Mouse (Mus musculus): Measurements from ENCODE around the gene Cox8a. TPM values are rescaled to one million over a fixed set of nuclear protein-coding genes. Genes with fewer than 3 reads are reported as not detected.

The Cox8a gene
- polyA plus RNA-seq, 1 experiment from 2014 or later: 678 TPM

DNA sequence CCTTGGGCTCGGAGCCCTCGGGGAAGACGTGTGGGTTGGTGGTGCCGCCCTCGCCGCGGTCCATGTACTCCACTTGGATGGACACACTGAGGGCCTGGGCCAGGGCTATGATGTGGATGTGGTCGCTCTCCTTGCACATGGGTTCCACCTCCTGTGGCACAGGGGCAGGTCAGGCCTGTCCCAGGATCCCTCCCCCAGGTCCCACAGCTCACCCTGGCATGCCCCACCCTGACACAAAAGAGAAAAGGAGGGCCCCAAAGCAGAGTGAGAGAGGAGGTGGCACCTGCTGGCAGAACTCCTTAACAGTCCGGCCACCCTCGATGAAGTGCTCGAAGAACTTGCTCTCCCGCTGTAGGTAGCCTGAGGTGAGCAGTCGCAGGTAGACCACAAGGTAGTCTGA is 18.3 kb downstream of the Cox8a start:
- WGBS: 97% methylated on average over 13 of the region's 13 CpGs
- peaks cover 23% of the 10 kb centered on the region for H3K36me3 ChIP-seq (ENCODE audit: control insufficient read depth, insufficient read depth, low read length)

DNA sequence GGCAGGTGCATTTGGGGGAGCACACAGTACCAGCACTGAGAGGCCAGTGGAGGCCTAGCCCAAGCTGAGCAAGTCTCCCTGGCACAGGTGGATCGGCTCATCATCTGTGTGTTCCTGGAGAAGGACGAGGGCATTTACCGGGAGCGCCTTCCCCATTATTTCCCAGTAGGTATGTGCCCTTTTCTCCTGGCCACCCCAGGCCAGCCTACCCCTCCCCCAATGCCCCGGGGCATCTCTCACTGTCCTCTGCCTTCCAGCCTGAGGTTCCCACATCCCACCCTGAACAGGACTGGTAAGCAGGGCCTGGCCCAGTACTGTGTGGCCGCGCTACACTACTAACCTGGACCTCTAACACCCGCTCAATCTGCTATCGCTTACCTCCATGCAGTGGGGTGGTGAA is 20.0 kb downstream of the Cox8a start:
- H3K9ac ChIP-seq (ENCODE audit: low read length): no peak overlapping the region
- DNase-seq (ENCODE audit: low spot score) (no peak), ATAC-seq (replicated peaks; ENCODE audit: low FRiP score) (peak; percentile 15; the same call in 1 of the 2 replicates)
- WGBS: 81% methylated on average over 9 of the region's 9 CpGs
- H3K4me1 ChIP-seq (replicated peaks; ENCODE audit: control insufficient read depth, insufficient read depth, low read length): peaks cover 12% of the 10 kb centered on the region
- no peak overlapping the region for H3K4me3 ChIP-seq (ENCODE audit: low read depth, low read length)
- peaks cover 17% of the 10 kb centered on the region for H3K36me3 ChIP-seq (ENCODE audit: control insufficient read depth, insufficient read depth, low read length)
- no peaks in the 10 kb centered on the region for H3K27me3 ChIP-seq (ENCODE audit: control insufficient read depth, insufficient read depth, low read length)
- no peak overlapping the region for H3K4me2 ChIP-seq (ENCODE audit: low read depth, low read length, severe bottlenecking)
- H3K9me3 ChIP-seq (ENCODE audit: control insufficient read depth, low read length): no peaks in the 10 kb centered on the region
- no peak overlapping the region for H3K27ac ChIP-seq (ENCODE audit: low read depth, low read length)

More for the DNA sequence above, 18.3 kb downstream of the Cox8a start:
- no peak overlapping the region for H3K4me2 ChIP-seq (ENCODE audit: low read depth, low read length, severe bottlenecking)
- H3K27me3 ChIP-seq (ENCODE audit: control insufficient read depth, insufficient read depth, low read length): no peaks in the 10 kb centered on the region
- DNase-seq (ENCODE audit: low spot score) (no peak), ATAC-seq (replicated peaks; ENCODE audit: low FRiP score) (no peak)
- no peak overlapping the region for H3K9ac ChIP-seq (ENCODE audit: low read length)
- H3K27ac ChIP-seq (ENCODE audit: low read depth, low read length): no peak overlapping the region
- no peaks in the 10 kb centered on the region for H3K9me3 ChIP-seq (ENCODE audit: control insufficient read depth, low read length)
- peaks cover 12% of the 10 kb centered on the region for H3K4me1 ChIP-seq (replicated peaks; ENCODE audit: control insufficient read depth, insufficient read depth, low read length)
- H3K4me3 ChIP-seq (ENCODE audit: low read depth, low read length): no peak overlapping the region

DNA sequence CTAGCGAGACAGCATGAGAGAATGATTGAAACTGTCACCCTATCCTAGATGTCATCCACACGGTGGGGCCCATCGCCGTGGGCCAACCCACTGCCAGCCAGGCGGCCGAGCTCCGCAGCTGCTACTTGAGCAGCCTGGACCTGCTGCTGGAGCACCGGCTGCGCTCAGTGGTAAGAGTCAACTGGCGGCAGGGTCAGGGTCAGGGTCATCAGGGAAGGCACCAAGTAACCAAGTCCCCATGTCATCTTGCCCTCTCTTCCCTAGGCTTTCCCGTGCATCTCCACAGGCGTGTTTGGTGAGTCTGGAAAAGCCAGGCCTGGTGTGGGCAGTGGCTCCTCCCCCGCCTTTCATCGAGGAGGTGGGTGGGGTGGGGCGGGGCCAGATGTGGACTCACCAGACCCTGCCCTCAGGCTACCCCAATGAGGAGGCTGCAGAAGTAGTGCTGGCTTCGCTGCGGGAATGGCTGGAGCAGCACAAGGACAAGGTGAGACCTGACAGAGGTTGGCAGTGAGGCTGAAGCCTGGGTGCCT is 20.6 kb downstream of the Cox8a start:
- H3K4me2 ChIP-seq (ENCODE audit: low read depth, low read length, severe bottlenecking): 0 out of 2 replicates have a peak overlapping the region, but pooled peaks have one; percentile 11
- WGBS: 6% methylated on average over 17 of the region's 17 CpGs
- H3K4me1 ChIP-seq (replicated peaks; ENCODE audit: control insufficient read depth, insufficient read depth, low read length): peaks cover 12% of the 10 kb centered on the region
- peak; percentile 45 for ATAC-seq (replicated peaks; ENCODE audit: low FRiP score)
- H3K36me3 ChIP-seq (ENCODE audit: control insufficient read depth, insufficient read depth, low read length): peaks cover 17% of the 10 kb centered on the region
- H3K9me3 ChIP-seq (ENCODE audit: control insufficient read depth, low read length): no peaks in the 10 kb centered on the region
- peak; percentile 81 for DNase-seq (ENCODE audit: low spot score)
- no peak overlapping the region for H3K27ac ChIP-seq (ENCODE audit: low read depth, low read length)
- H3K9ac ChIP-seq (ENCODE audit: low read length): no peak overlapping the region
- H3K27me3 ChIP-seq (ENCODE audit: control insufficient read depth, insufficient read depth, low read length): no peaks in the 10 kb centered on the region
- no peak overlapping the region for H3K4me3 ChIP-seq (ENCODE audit: low read depth, low read length)

GRCm38 (mm10) chr19:7195900-7196728 is 21.3 kb downstream of the Cox8a start:
- Histone ChIP-seq H3K27me3 (ENCODE audit: control insufficient read depth, insufficient read depth, low read length) (no peaks in the 10 kb centered on the region), H3K4me3 (ENCODE audit: low read depth, low read length) (no peak overlapping the region), H3K4me2 (ENCODE audit: low read depth, low read length, severe bottlenecking) (no peak overlapping the region), H3K9me3 (ENCODE audit: control insufficient read depth, low read length) (no peaks in the 10 kb centered on the region), H3K9ac (ENCODE audit: low read length) (no peak overlapping the region), H3K4me1 (replicated peaks; ENCODE audit: control insufficient read depth, insufficient read depth, low read length) (peaks cover 17% of the 10 kb centered on the region), H3K36me3 (ENCODE audit: control insufficient read depth, insufficient read depth, low read length) (peaks cover 17% of the 10 kb centered on the region), H3K27ac (ENCODE audit: low read depth, low read length) (no peak overlapping the region)
- ATAC-seq (replicated peaks; ENCODE audit: low FRiP score) (peak; percentile 59), DNase-seq (ENCODE audit: low spot score) (peak; percentile 85)
- WGBS: 14% methylated on average over 33 of the region's 33 CpGs

- DNase-seq (ENCODE audit: low spot score) (no peak), ATAC-seq (replicated peaks; ENCODE audit: low FRiP score) (no peak)
- Histone ChIP-seq H3K27me3 (ENCODE audit: control insufficient read depth, insufficient read depth, low read length) (no peaks in the 10 kb centered on the region), H3K36me3 (ENCODE audit: control insufficient read depth, insufficient read depth, low read length) (no peaks in the 10 kb centered on the region; the same call in 1 of the 2 replicates), H3K9me3 (ENCODE audit: control insufficient read depth, low read length) (no peaks in the 10 kb centered on the region), H3K27ac (ENCODE audit: low read depth, low read length) (no peak overlapping the region), H3K4me2 (ENCODE audit: low read depth, low read length, severe bottlenecking) (no peak overlapping the region), H3K4me1 (replicated peaks; ENCODE audit: control insufficient read depth, insufficient read depth, low read length) (peaks cover 25% of the 10 kb centered on the region), H3K4me3 (ENCODE audit: low read depth, low read length) (no peak overlapping the region), H3K9ac (ENCODE audit: low read length) (no peak overlapping the region)
- 51% methylated on average over 2 of the region's 2 CpGs for WGBS
These were observed 24.9 kb downstream of the Cox8a start for GRCm38 (mm10) chr19:7192561-7192967.

- WGBS: 48% methylated on average over 6 of the region's 6 CpGs
- H3K36me3 ChIP-seq (ENCODE audit: control insufficient read depth, insufficient read depth, low read length): no peaks in the 10 kb centered on the region
- no peaks in the 10 kb centered on the region for H3K9me3 ChIP-seq (ENCODE audit: control insufficient read depth, low read length)
- no peak overlapping the region for H3K27ac ChIP-seq (ENCODE audit: low read depth, low read length)
- H3K4me1 ChIP-seq (replicated peaks; ENCODE audit: control insufficient read depth, insufficient read depth, low read length): peaks cover 16% of the 10 kb centered on the region
- ATAC-seq (replicated peaks; ENCODE audit: low FRiP score) (no peak), DNase-seq (ENCODE audit: low spot score) (no peak)
- no peak overlapping the region for H3K9ac ChIP-seq (ENCODE audit: low read length)
- no peak overlapping the region for H3K4me2 ChIP-seq (ENCODE audit: low read depth, low read length, severe bottlenecking)
- peaks cover 3% of the 10 kb centered on the region; the same call in 1 of the 2 replicates for H3K27me3 ChIP-seq (ENCODE audit: control insufficient read depth, insufficient read depth, low read length)
- no peak overlapping the region for H3K4me3 ChIP-seq (ENCODE audit: low read depth, low read length)
These were observed 25.8 kb downstream of the Cox8a start for GRCm38 (mm10) chr19:7191639-7192038.

DNA sequence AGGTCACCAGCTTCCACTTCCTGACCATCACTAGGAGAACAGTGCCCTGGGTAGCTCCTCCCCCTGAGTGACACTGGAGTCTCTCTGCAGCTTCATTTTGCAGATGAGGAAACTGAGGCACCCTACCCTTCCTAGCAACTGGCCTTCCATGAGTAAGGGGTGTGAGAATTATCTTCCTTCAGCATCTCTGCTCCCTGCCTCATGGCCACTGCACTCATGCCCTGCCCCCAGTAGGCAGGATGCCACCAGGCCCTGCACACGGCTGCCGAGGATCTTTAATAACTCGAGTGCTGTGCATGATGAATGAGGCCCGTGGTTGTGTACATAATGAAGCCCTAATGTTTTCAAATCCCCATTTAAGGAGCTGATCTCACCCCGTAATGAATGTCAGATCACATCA is 26.4 kb downstream of the Cox8a start:
- Histone ChIP-seq H3K4me3 (ENCODE audit: low read depth, low read length) (no peak overlapping the region), H3K27ac (ENCODE audit: low read depth, low read length) (no peak overlapping the region), H3K27me3 (ENCODE audit: control insufficient read depth, insufficient read depth, low read length) (peaks cover 3% of the 10 kb centered on the region; the same call in 1 of the 2 replicates), H3K4me1 (replicated peaks; ENCODE audit: control insufficient read depth, insufficient read depth, low read length) (peaks cover 19% of the 10 kb centered on the region; the same call in 1 of the 2 replicates), H3K36me3 (ENCODE audit: control insufficient read depth, insufficient read depth, low read length) (no peaks in the 10 kb centered on the region), H3K9me3 (ENCODE audit: control insufficient read depth, low read length) (no peaks in the 10 kb centered on the region), H3K9ac (ENCODE audit: low read length) (no peak overlapping the region), H3K4me2 (ENCODE audit: low read depth, low read length, severe bottlenecking) (no peak overlapping the region)
- no peak for DNase-seq (ENCODE audit: low spot score)
- WGBS: 64% methylated on average over 5 of the region's 5 CpGs
- ATAC-seq (replicated peaks; ENCODE audit: low FRiP score): no peak

GRCm38 (mm10) chr19:7189026-7189425 is 28.4 kb downstream of the Cox8a start:
- Histone ChIP-seq H3K4me1 (replicated peaks; ENCODE audit: control insufficient read depth, insufficient read depth, low read length) (peaks cover 27% of the 10 kb centered on the region), H3K4me2 (ENCODE audit: low read depth, low read length, severe bottlenecking) (no peak overlapping the region), H3K36me3 (ENCODE audit: control insufficient read depth, insufficient read depth, low read length) (no peaks in the 10 kb centered on the region), H3K4me3 (ENCODE audit: low read depth, low read length) (no peak overlapping the region), H3K27me3 (ENCODE audit: control insufficient read depth, insufficient read depth, low read length) (peaks cover 5% of the 10 kb centered on the region), H3K27ac (ENCODE audit: low read depth, low read length) (no peak overlapping the region), H3K9ac (ENCODE audit: low read length) (no peak overlapping the region), H3K9me3 (ENCODE audit: control insufficient read depth, low read length) (no peaks in the 10 kb centered on the region)
- 87% methylated on average over 4 of the region's 4 CpGs for WGBS
- ATAC-seq (replicated peaks; ENCODE audit: low FRiP score) (no peak), DNase-seq (ENCODE audit: low spot score) (no peak)

All from forebrain, embryonic 11.5 days (tissue).